Mouse (Mus musculus): ENCODE results near the gene Ccer2. TPM values are rescaled to one million over a fixed set of nuclear protein-coding genes. Genes with fewer than 3 reads are reported as not detected.

Gene Ccer2
- polyA plus RNA-seq, 1 experiment from 2014 or later: 3.2 TPM

- H3K27me3 ChIP-seq: no peaks in the 10 kb centered on the region
- no peaks in the 10 kb centered on the region for H3K9me3 ChIP-seq (replicated peaks)
- peak overlapping the region; percentile 57 for H3K4me2 ChIP-seq (replicated peaks)
- no peak overlapping the region for H3K27ac ChIP-seq
- H3K4me3 ChIP-seq: peak overlapping the region; percentile 64
- WGBS: 89% methylated on average over 6 of the region's 6 CpGs
- no peak for ATAC-seq (ENCODE audit: low FRiP score)
- H3K4me1 ChIP-seq: peaks cover 23% of the 10 kb centered on the region
- peaks cover 15% of the 10 kb centered on the region for H3K36me3 ChIP-seq
- H3K9ac ChIP-seq: no peak overlapping the region
Observed at GRCm38 (mm10) chr7:28765211-28765610, 9.2 kb downstream of the Ccer2 start.

GRCm38 (mm10) chr7:28766173-28766879 is 10.4 kb downstream of the Ccer2 start, which contains the start of gene Sirt2:
Sirt2 (plus strand) TSS chr7:28766735.
- H3K27ac ChIP-seq: no peak within 1 kb of the TSS
- peak; percentile 99 for ATAC-seq (ENCODE audit: low FRiP score)
- H3K4me1 ChIP-seq: peaks cover 23% of the 10 kb centered on the region
- H3K4me3 ChIP-seq: peak within 1 kb of the TSS; percentile 64
- peaks cover 5% of the 10 kb centered on the region for H3K36me3 ChIP-seq
- WGBS: under 1% methylated on average over 45 of the region's 45 CpGs
- peak within 1 kb of the TSS; percentile 75 for H3K4me2 ChIP-seq (replicated peaks)
- H3K9me3 ChIP-seq (replicated peaks): no peaks in the 10 kb centered on the region
- peak within 1 kb of the TSS; percentile 84 for H3K9ac ChIP-seq
- no peaks in the 10 kb centered on the region for H3K27me3 ChIP-seq

- no peaks in the 10 kb centered on the region for H3K27me3 ChIP-seq
Observed at GRCm38 (mm10) chr7:28766910-28767309, 10.9 kb downstream of the Ccer2 start.

GRCm38 (mm10) chr7:28767462-28767965 is 11.5 kb downstream of the Ccer2 start, which contains the start of gene Nfkbib:
Nfkbib (minus strand) TSS chr7:28767512.
- H3K27ac ChIP-seq: no peak within 1 kb of the TSS
- H3K4me3 ChIP-seq: peak within 1 kb of the TSS; percentile 64
- H3K9me3 ChIP-seq (replicated peaks): no peaks in the 10 kb centered on the region
- 67% methylated on average over 7 of the region's 7 CpGs for whole genome bisulfite sequencing
- ATAC-seq (ENCODE audit: low FRiP score): no peak
- peaks cover 23% of the 10 kb centered on the region for H3K4me1 ChIP-seq
- no peaks in the 10 kb centered on the region for H3K36me3 ChIP-seq
- peak within 1 kb of the TSS; percentile 75 for H3K4me2 ChIP-seq (replicated peaks)
- peak within 1 kb of the TSS; percentile 84 for H3K9ac ChIP-seq
- no peaks in the 10 kb centered on the region for H3K27me3 ChIP-seq

More at GRCm38 (mm10) chr7:28766910-28767309, 10.9 kb downstream of the Ccer2 start:
- WGBS: 4% methylated on average over 14 of the region's 14 CpGs
- H3K4me2 ChIP-seq (replicated peaks): peak overlapping the region; percentile 75
- peaks cover 23% of the 10 kb centered on the region for H3K4me1 ChIP-seq
- no peaks in the 10 kb centered on the region for H3K36me3 ChIP-seq
- ATAC-seq (ENCODE audit: low FRiP score): no peak; the same call in 1 of the 2 replicates
- peak overlapping the region; percentile 64 for H3K4me3 ChIP-seq
- peak overlapping the region; percentile 84 for H3K9ac ChIP-seq
- no peaks in the 10 kb centered on the region for H3K9me3 ChIP-seq (replicated peaks)
- H3K27ac ChIP-seq: no peak overlapping the region

- no peak overlapping the region for H3K4me3 ChIP-seq
- no peak overlapping the region for H3K27ac ChIP-seq
- no peaks in the 10 kb centered on the region for H3K9me3 ChIP-seq (replicated peaks)
- H3K9ac ChIP-seq: no peak overlapping the region
- WGBS: 93% methylated on average over 9 of the region's 9 CpGs
- no peaks in the 10 kb centered on the region for H3K36me3 ChIP-seq
- H3K4me1 ChIP-seq: peaks cover 29% of the 10 kb centered on the region
- H3K27me3 ChIP-seq: no peaks in the 10 kb centered on the region
- H3K4me2 ChIP-seq (replicated peaks): no peak overlapping the region
- no peak for ATAC-seq (ENCODE audit: low FRiP score)
Observed at GRCm38 (mm10) chr7:28769414-28769958, 13.5 kb downstream of the Ccer2 start.

- H3K4me3 ChIP-seq: no peak overlapping the region
- no peak overlapping the region for H3K9ac ChIP-seq
- ATAC-seq (ENCODE audit: low FRiP score): no peak
- WGBS: 89% methylated on average over 3 of the region's 3 CpGs
- peaks cover 27% of the 10 kb centered on the region for H3K4me1 ChIP-seq
- no peaks in the 10 kb centered on the region for H3K36me3 ChIP-seq
- H3K27me3 ChIP-seq: no peaks in the 10 kb centered on the region
- no peaks in the 10 kb centered on the region for H3K9me3 ChIP-seq (replicated peaks)
- H3K27ac ChIP-seq: no peak overlapping the region
- H3K4me2 ChIP-seq (replicated peaks): no peak overlapping the region
Observed at GRCm38 (mm10) chr7:28770309-28770708, 14.3 kb downstream of the Ccer2 start.

GRCm38 (mm10) chr7:28771867-28772266 is 15.9 kb downstream of the Ccer2 start:
- H3K9me3 ChIP-seq (replicated peaks): no peaks in the 10 kb centered on the region
- WGBS: 93% methylated on average over 11 of the region's 11 CpGs
- H3K4me1 ChIP-seq: peaks cover 20% of the 10 kb centered on the region
- no peak for ATAC-seq (ENCODE audit: low FRiP score)
- no peak overlapping the region for H3K27ac ChIP-seq
- peaks cover 9% of the 10 kb centered on the region for H3K36me3 ChIP-seq
- no peak overlapping the region for H3K9ac ChIP-seq
- no peak overlapping the region for H3K4me2 ChIP-seq (replicated peaks)
- no peak overlapping the region for H3K4me3 ChIP-seq
- H3K27me3 ChIP-seq: no peaks in the 10 kb centered on the region

- Histone ChIP-seq H3K4me2 (replicated peaks) (no peak overlapping the region), H3K4me1 (peaks cover 8% of the 10 kb centered on the region), H3K4me3 (no peak overlapping the region), H3K9me3 (replicated peaks) (no peaks in the 10 kb centered on the region), H3K27ac (0 out of 2 replicates have a peak overlapping the region, but pooled peaks have one; percentile 58), H3K27me3 (no peaks in the 10 kb centered on the region), H3K36me3 (peaks cover 18% of the 10 kb centered on the region), H3K9ac (0 out of 2 replicates have a peak overlapping the region, but pooled peaks have one; percentile 28)
- no peak for ATAC-seq (ENCODE audit: low FRiP score)
- 59% methylated on average over 3 of the region's 3 CpGs for WGBS
Observed at GRCm38 (mm10) chr7:28773163-28773562, 17.2 kb downstream of the Ccer2 start.

GRCm38 (mm10) chr7:28774164-28774563 is 18.2 kb downstream of the Ccer2 start:
- Histone ChIP-seq H3K4me1 (peaks cover 7% of the 10 kb centered on the region), H3K27me3 (no peaks in the 10 kb centered on the region), H3K9me3 (replicated peaks) (no peaks in the 10 kb centered on the region), H3K36me3 (peaks cover 25% of the 10 kb centered on the region), H3K4me3 (no peak overlapping the region), H3K4me2 (replicated peaks) (no peak overlapping the region), H3K27ac (peak overlapping the region; percentile 58), H3K9ac (no peak overlapping the region)
- WGBS: 43% methylated on average over 12 of the region's 12 CpGs
- peak; percentile 49; the same call in 1 of the 2 replicates for ATAC-seq (ENCODE audit: low FRiP score)

- Histone ChIP-seq H3K27me3 (no peaks in the 10 kb centered on the region), H3K9ac (no peak overlapping the region), H3K9me3 (replicated peaks) (no peaks in the 10 kb centered on the region), H3K4me1 (peaks cover 7% of the 10 kb centered on the region), H3K4me3 (no peak overlapping the region), H3K27ac (no peak overlapping the region), H3K4me2 (replicated peaks) (no peak overlapping the region), H3K36me3 (peaks cover 25% of the 10 kb centered on the region)
- ATAC-seq (ENCODE audit: low FRiP score): no peak
- 87% methylated on average over 7 of the region's 7 CpGs for WGBS
Observed at GRCm38 (mm10) chr7:28775129-28775528, 19.2 kb downstream of the Ccer2 start.

- H3K4me1 ChIP-seq: peaks cover 7% of the 10 kb centered on the region
- no peak overlapping the region for H3K27ac ChIP-seq
- WGBS: 86% methylated on average over 9 of the region's 9 CpGs
- no peaks in the 10 kb centered on the region for H3K9me3 ChIP-seq (replicated peaks)
- no peak overlapping the region for H3K4me3 ChIP-seq
- no peaks in the 10 kb centered on the region for H3K27me3 ChIP-seq
- H3K4me2 ChIP-seq (replicated peaks): no peak overlapping the region
- H3K9ac ChIP-seq: no peak overlapping the region
- no peak for ATAC-seq (ENCODE audit: low FRiP score)
- peaks cover 38% of the 10 kb centered on the region for H3K36me3 ChIP-seq
Observed at GRCm38 (mm10) chr7:28778825-28779224, 22.9 kb downstream of the Ccer2 start.

GRCm38 (mm10) chr7:28780067-28780658 is 24.2 kb downstream of the Ccer2 start:
- H3K4me2 ChIP-seq (replicated peaks): no peak overlapping the region
- H3K9me3 ChIP-seq (replicated peaks): no peaks in the 10 kb centered on the region
- ATAC-seq (ENCODE audit: low FRiP score): peak; percentile 70
- H3K27ac ChIP-seq: peak overlapping the region; percentile 55
- 0 out of 2 replicates have a peak overlapping the region, but pooled peaks have one; percentile 39 for H3K9ac ChIP-seq
- no peaks in the 10 kb centered on the region for H3K27me3 ChIP-seq
- peaks cover 5% of the 10 kb centered on the region for H3K4me1 ChIP-seq
- H3K36me3 ChIP-seq: peaks cover 41% of the 10 kb centered on the region
- H3K4me3 ChIP-seq: no peak overlapping the region
- 44% methylated on average over 6 of the region's 6 CpGs for WGBS

Data from hindbrain, embryonic 12.5 days (tissue).